Mouse (Mus musculus) liver, embryonic 13.5 days (tissue): Measurements from ENCODE around the gene Hapln3. TPM values are rescaled to one million over a fixed set of nuclear protein-coding genes. Genes with fewer than 3 reads are reported as not detected.

Experiments
- ATAC-seq: fragments of 200-750 bp; cut with Nextera tagmentation; 2 replicates; pipeline ENCODE4 v1.8.0; 2017; ENCODE audit warnings: low read depth, mild to moderate bottlenecking, moderate number of reproducible peaks, moderate library complexity
- DNase-seq: peaks from one replicate; pipeline ENCODE4 v3.0.0; 2022
- H3K27ac ChIP-seq: fragments of 300-500 bp; sonication (generic); 2 replicates; pipeline ENCODE4 v1.5.1; 2015; ENCODE audit warnings: moderate library complexity, mild to moderate bottlenecking, inconsistent platforms
- H3K27me3 ChIP-seq: fragments of 300-500 bp; sonication (generic); 2 replicates; pipeline ENCODE4 v1.6.1; 2015; ENCODE audit warnings: mild to moderate bottlenecking, inconsistent platforms
- H3K36me3 ChIP-seq: fragments of 300-500 bp; sonication (generic); 2 replicates; pipeline ENCODE4 v1.6.1; 2015; ENCODE audit warnings: mild to moderate bottlenecking, inconsistent platforms
- H3K4me1 ChIP-seq: fragments of 300-500 bp; sonication (generic); replicated peaks from 2 replicates; pipeline ENCODE4 v1.6.1; 2015; ENCODE audit warnings: inconsistent platforms
- H3K4me2 ChIP-seq: fragments of 300-500 bp; sonication (generic); 2 replicates; pipeline ENCODE4 v1.6.1; 2015; ENCODE audit warnings: inconsistent platforms, mild to moderate bottlenecking, moderate library complexity
- H3K4me3 ChIP-seq: fragments of 300-500 bp; sonication (generic); replicated peaks from 2 replicates; pipeline ENCODE4 v1.5.1; 2015; ENCODE audit warnings: mild to moderate bottlenecking, inconsistent platforms
- H3K9ac ChIP-seq: fragments of 300-500 bp; sonication (generic); 2 replicates; pipeline ENCODE4 v1.6.1; 2015; ENCODE audit warnings: mild to moderate bottlenecking, inconsistent platforms
- H3K9me3 ChIP-seq: fragments of 300-500 bp; sonication (generic); replicated peaks from 2 replicates; pipeline ENCODE4 v1.6.1; 2016; ENCODE audit warnings: inconsistent platforms
- WGBS: fragments of 180-500 bp; shearing (Covaris S2); methylation state at CpG from one replicate; pipeline ENCODE4 v1.1.7; 2015; ENCODE audit not compliant: insufficient replicate concordance; 5-methylcytosine and 5-hydroxymethylcytosine counted together
- polyA plus RNA-seq: library from polyadenylated mRNA; unstranded; fragments of >200 nt; fragmentation: Nextera tagmentation; extraction: Ambion mirVana; gene quantifications from 2 replicates; pipeline ENCODE4 v1.2.1, GENCODE M21; 2015

Gene Hapln3
- polyA plus RNA-seq, 1 experiment from 2014 or later, result 0.37 TPM

DNA sequence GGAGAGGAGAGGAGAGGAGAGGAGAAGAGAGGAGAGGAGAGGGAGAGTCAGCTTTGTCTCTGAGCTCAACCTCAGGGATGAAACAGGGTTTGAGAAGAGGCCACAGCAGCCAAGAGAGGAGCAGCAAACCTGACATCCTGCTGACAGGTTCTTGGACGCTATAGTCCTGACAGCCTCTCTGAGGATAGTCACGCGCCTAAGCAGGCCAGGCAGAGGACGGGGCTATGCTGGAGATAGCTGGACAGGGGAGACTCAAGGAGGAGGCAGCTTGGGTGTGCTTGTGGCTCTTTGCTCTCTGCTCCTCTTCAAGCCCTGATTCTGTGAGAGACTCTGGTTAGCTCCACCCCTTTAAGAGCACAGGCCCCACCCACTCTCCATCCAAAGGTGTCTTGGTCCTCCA, 62.6 kb downstream of the Hapln3 start:
- DNase-seq (no peak), ATAC-seq (no peak)
- Histone ChIP-seq H3K9ac (no peak overlapping the region), H3K36me3 (no peaks in the 10 kb centered on the region), H3K27ac (no peak overlapping the region), H3K4me3 (no peak overlapping the region), H3K4me1 (no peaks in the 10 kb centered on the region), H3K9me3 (no peaks in the 10 kb centered on the region), H3K27me3 (no peaks in the 10 kb centered on the region), H3K4me2 (no peak overlapping the region)
- WGBS, result 49% methylated on average over 4 of the region's 4 CpGs

DNA sequence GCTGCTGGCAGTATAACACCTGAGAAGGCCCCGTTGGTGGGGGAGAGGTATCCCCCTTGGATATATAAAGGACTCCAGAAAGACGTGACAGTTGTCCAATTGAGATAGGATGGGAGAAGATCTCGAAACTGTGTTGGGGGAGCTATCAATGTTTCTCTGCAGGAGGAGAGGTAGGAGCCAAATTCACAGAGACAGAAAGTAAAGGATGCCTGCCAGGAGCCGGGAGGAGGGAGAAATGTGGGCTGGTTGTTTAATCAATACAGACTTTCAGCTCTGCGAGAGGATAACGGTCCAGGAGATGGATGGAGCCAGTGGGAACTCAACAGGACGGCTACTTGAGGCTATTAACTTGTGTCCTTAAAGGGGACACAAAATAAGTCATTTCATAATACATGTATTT, 63.4 kb downstream of the Hapln3 start:
- no peak overlapping the region for H3K9ac ChIP-seq
- H3K4me1 ChIP-seq, result no peaks in the 10 kb centered on the region
- H3K4me2 ChIP-seq, result no peak overlapping the region
- ATAC-seq (no peak), DNase-seq (no peak)
- H3K9me3 ChIP-seq, result no peaks in the 10 kb centered on the region
- WGBS, result 44% methylated on average over 7 of the region's 7 CpGs
- no peak overlapping the region for H3K27ac ChIP-seq
- no peaks in the 10 kb centered on the region for H3K27me3 ChIP-seq
- H3K4me3 ChIP-seq, result no peak overlapping the region
- no peaks in the 10 kb centered on the region for H3K36me3 ChIP-seq

Other genes starting within 250 kb of the Hapln3 start
- 27.4 and 28.1 TPM in 2 replicates for gene Aen, start 235.2 kb downstream of the Hapln3 start, polyA plus RNA-seq
- gene Isg20, start 217.6 kb downstream of the Hapln3 start, polyA plus RNA-seq, result 21.6 and 26.2 TPM in 2 replicates
- gene Acan, start 77.5 kb downstream of the Hapln3 start, polyA plus RNA-seq, result 0.02 TPM in 1 of 2 replicates, not detected in the other
- 58.9 and 63.7 TPM in 2 replicates for gene Mfge8, start 18.0 kb upstream of the Hapln3 start, polyA plus RNA-seq
- 8.2 and 11.9 TPM in 2 replicates for gene Abhd2, start 142.2 kb upstream of the Hapln3 start, polyA plus RNA-seq